Mouse (Mus musculus): ENCODE measurements around the gene Midn.
A peak's percentile ranks its signal among the peaks of the same experiment; 100 is the strongest.

Midn gene

DNA sequence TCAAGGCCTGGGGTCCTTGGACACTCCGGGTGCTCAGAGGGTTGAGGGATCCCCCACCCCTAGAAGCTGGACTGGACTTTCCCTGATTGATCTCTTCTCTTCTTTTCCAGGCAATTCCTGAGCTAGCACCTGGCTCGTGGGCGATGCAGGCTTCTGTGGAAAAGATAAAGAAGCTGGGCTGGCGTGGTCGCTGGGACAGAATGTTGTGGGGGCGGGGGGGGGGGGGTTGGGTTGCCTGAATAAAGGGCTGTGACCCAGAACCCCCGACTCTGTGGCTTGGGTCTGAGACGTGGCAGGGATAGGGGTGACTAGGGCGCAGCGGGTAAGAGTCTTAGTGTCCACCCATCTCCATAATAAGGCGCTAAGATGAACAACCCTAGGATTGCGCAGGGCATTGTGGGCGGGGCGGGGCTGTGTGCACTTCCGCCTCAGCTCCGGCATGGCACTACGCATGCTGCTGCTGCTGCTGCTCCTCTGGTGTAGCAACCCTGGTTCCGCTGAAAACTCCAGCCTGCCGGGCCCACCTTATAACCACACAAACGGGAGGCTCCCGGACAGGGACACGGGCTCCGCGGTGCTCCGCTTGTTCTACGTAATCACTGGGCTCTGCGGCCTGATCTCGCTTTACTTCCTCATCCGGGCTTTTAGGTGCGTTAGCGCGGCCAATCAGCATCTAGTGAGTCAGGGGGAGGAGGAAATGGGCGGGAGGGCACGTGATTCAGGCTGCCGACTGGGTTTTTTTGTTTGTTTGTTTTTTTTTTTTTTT lies 24.6 kb downstream of the Midn start, which contains the start of gene 1600002K03Rik:
Gene 1600002K03Rik (plus strand): TSS at position 418 of the 766 bp plus-strand sequence.
- DNase-seq = peak; percentile 94

DNA sequence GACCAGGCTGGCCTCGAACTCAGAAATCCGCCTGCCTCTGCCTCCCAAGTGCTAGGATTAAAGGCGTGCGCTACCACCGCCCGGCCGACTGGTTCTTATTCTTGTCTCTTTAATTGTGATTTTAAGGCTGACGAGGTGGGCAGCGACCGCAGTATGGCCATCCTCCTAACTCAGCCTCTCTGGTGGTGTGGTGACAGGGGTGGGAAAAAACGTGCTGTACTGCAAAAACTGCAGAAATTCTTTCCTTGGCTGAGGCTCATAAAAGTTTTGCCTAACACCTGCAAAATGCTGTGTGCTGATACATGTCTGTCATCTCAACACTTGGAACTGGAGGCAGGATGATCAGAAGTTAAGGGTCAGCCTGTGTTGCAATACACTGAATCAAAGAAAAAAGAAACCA lies 25.3 kb downstream of the Midn start:
- DNase-seq = no peak

DNA sequence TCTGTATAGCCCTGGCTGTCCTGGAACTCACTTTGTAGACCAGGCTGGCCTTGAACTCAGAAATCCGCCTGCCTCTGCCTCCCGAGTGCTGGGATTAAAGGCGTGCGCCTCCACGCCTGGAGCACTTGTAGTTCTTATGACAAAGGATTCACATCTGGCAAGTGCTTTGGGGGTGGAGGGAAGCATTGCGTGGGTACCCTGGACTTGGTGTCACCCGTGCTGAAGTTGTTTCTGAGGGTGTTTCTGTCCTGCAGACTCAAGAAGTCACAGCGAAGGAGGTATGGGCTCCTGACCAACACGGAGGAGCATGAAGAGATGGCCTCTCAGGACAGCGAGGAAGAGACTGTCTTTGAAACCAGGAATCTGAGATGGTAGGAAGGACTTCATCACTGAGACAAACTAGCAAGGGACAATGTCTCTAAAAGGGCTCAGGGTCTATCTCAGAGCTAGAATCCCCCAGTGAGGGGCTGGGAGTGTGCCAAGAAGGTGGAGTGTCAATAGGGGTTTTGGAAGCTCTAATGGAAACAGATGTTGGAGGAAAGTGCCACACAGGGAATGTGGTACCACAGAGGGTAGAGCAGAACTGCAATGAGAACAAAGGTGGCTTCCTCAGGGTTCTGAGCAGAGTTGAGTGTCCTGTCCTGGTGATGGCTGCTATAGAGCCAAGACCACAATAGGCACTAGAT lies 26.0 kb downstream of the Midn start:
- no peak for DNase-seq

DNA sequence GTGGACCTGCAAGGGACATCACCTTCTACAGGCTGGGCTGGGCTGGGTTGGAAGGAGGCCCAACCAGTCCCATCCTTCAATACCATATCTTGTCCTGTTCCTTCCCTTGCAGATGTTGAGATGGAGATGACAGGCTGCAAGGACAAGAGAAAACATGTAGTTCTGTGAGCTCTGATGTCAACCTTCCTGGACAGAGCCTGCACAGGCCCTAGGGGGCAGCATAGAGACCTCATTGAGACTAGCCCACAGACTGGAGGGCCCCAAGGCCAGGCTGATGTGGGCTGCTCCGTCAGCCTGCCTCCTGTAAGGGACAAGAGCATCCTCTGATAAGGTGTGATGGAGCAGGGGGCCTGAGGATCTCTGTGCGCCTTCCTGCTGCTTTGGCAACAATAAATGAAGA lies 26.6 kb downstream of the Midn start:
- DNase-seq = peak; percentile 80

DNA sequence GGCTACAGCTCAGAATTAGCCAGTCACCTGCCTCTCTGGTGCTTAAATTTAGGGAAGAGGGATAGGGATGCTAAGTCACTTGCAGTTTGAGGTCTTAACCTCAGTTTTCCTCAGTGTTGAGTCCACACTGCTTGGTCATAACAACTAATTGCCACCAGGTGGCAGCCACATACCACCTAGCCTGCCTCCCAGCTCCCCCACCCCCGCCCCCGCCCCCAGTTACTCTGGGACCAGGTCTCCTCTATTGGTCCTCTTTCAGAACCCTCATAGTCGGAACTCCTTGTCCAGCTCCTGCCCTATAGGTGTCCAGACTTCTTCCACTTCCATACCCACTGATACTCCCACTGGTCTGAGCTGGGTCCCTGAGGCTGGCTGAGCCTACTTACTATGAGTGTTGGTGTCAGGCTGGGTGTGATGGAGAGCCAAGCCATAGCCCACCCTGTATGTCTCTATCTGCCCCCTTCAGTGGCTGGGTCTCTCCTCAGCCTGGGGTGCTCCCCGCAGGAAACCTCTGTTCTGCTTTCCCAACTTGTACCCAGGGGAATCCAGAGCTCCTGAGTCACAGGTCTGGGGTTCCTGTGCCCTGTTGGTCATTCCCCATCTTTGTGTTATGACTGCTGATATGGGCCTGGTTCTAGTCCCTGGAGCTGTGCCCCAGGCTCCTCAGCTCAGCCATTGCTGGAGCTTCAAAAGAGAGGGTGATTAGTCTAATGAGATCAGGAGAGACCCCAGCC lies 27.6 kb downstream of the Midn start:
- DNase-seq = peak; percentile 64

DNA sequence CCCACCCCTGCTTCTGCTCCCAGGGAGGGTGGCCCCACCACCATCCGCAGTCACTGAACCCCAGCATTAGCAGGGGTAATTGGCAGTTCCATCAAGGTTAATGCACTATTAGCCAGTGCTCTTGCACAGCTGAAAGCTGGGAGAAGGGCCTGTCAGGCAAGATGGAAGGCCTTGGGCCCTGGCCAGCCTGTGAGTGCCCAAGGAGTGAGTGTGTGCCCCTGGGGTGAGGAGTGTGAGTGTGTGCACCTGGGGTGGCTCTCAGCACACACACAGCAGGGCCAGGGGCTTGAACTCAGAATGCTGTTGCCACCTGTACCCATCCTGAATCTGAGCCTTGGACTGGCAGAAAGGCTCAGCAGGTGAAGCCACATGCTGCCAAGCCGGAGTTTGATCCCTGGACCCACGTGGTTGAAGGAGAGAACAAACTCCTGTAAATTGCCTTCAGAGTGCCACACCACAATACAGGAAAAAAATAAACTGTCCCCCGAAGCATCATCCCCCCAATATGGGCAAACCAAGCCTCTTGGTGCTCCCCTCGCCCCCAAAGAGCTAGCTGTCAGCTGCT lies 28.3 kb downstream of the Midn start:
- no peak for DNase-seq

DNA sequence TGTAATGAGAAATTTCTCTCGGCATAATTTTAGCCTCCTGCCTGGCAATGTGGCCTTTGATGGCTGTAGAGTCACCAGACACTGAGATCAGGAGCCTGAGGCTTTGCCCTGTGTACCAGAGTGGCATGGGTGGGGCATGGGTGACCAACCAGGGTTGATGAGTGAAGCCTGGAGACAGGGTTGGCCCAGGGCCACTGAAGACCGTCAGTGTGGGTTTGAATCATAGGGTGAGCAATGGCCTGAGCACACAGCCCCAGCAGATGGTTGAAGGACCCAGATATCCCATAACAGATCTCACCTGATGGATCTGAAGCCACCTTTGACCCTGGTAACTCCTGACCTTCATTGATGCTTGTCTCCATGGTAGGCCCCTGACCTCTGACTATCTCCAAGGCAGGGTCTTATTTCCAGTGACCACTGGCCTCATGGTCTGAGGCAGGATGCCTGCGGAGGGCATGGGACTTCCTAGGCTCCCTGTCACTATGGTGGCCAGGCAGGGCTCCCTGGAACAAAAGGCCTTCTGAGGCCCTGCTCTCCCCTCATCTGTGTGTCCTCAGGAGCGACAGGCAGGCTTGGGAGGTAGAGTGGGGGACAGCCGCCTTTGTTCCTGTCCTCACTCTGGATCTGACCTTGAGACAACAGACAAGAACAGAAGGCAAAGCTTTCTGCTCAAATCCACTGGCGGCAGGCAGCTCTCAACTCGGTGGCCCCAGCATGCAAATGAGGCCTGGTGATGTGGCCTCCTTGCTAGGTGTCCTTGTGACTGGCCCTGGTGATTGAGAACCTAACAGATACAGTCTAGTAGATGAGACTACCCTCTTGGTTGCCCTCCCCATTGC lies 29.6 kb downstream of the Midn start:
- DNase-seq = no peak

DNA sequence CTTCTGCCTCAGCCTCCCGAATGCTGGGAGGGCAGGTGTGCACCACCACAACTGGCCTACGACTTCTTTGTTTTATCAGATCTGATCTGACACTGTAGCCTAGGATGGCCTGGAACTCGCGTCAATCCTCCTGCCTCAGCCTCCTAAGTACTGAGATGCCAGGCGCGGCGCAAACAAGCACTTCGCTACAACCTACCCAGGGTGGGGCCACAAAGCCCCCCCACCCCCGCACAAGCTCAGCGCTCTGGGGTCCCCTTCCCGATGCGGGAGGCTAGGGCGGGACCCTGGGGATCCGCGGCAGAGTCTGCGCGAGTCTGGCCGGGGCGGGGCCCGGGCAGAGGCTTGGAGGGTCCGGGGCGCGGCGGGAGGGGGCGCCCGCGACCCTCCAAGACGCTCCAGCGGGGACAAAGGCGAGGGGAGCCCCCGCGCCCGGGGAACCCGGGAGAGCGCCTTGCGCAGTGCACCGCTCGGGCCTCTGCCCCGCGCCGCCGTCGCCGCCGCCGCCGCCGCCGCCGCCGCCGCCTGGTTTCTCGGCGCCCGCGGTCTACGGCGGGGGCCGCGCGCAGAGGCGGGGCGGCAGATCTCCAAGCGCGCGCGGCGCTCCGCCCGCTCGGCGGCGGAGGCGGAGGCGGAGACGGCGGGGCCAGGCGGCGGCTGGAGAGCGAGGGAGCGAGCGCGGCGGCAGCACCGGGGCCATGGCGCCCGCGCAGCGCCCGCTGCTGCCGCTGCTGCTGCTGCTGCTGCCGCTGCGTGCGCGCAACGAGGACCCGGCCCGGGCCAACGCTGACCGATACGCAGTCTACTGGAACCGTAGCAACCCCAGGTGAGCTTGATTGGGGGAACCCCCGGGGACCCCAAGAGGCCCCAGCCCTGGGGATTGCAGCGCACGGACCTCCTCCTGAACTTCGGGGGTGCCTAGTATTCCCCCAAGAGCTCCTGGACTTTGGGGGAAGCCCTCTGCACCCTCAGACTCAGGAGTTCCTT lies 31.3 kb downstream of the Midn start, which contains the start of gene Efna2:
Gene Efna2 (plus strand): TSS at position 415 of the 984 bp plus-strand sequence.
- DNase-seq = peak; percentile 92

DNA sequence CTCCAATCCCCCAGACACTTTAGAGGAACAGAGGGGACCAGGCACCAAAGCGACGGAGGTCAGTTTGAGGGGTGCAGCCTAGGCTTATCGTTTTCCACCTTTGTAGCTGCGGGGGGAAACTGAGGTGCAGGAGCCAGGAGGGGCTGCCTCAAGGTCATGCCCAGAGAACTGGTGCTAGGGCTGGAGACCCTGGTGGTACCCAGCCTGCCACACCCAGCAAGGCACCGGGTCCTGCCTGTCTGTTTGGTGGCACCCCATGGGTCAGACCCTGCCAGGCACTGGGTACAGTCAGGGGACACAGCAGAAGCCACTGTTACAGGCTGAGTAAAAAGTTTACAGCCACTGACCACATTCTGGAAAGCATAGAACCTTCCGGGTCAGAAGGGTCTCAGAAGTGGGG lies 32.2 kb downstream of the Midn start:
- no peak for DNase-seq

DNA sequence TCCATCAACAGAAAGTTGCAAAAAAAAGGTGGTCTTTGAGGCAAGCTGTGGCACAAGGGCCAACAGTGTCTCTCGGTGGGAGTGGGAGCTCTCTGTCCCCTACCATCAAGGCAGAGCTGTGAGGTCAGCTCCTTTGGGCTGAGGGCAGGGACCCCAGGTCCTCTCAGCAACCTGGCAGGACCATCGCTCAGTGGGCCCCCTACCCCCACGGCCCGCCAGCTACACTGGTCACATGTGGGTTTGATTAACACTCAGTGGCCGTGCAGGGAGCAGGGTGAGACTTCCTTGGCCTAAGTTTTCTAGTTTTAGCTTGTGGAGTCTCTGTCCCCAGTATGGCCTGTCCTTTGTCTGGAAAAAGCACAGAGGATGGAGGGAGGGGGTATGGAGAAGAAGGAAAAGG lies 32.8 kb downstream of the Midn start:
- DNase-seq = no peak

DNA sequence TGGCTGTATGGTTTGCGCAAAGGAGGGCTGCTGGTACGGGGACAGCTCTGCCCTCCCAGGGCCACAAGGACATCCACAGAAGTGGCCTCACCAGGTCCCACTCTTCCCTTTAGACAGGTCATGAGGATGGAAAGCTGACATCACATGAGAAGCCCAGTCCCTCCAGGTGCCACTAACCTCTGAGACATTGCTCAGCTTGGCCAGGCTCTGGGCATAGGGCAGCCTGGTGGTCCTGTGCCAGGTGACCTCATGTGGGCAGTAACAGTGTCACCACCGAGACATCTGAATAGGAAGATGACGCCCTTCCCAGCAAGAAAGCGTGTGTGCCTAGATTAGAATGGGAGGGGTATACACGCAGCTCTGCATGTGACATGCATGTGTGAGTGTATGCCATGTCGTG lies 34.5 kb downstream of the Midn start:
- DNase-seq = no peak

DNA sequence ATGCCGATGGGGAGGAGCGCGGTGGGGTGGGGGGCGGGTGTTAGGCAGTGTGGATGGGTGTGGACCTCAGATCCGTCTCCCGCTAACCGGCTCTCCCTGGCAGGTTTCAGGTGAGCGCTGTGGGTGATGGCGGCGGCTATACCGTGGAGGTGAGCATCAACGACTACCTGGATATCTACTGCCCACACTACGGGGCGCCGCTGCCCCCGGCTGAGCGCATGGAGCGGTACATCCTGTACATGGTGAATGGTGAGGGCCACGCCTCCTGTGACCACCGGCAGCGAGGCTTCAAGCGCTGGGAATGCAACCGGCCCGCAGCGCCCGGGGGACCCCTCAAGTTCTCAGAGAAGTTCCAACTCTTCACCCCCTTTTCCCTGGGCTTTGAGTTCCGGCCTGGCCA lies 38.6 kb downstream of the Midn start:
- DNase-seq = no peak

DNA sequence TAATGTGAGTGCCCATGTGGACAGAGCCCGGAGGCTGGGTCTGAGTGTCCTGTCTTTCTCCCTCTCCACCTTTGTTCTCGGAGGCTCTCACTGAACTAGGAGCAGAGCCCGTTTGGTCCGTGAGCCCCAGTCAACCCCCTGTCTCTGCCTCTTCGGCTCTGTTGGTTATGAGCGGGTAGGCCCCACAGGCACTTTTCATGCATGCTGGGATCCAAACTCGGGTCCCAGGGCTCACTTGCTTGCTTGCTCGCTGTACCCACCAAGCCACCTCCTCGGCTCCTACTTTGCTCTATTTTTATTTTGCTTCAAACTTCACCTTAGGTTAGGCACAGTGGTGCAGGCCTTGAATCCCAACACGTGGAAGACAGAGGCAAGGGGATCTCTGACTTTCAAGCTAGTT lies 39.7 kb downstream of the Midn start:
- DNase-seq = no peak

DNA sequence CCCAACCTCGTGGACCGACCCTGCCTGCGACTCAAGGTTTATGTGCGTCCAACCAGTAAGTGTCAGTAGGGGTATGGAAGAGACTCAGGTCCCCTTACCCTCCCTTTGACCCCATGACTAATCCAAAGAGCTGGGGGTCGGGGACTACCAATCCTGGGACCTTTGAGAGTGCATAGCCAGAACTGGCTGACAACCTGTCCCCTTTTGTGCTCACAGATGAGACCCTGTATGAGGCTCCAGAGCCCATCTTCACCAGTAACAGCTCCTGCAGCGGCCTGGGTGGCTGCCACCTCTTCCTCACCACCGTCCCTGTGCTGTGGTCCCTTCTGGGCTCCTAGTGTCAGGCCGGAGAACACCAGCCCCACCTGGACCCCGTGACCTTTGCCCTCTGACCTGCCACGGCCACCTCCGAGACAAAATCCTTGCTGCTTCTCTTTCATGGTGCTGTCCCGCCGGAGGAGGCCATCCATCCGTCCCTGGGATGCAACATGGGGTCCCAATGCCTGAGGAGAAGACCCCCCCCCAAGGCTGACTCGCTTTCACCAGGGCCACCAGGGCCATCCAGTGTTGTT lies 40.5 kb downstream of the Midn start:
- no peak for DNase-seq

DNA sequence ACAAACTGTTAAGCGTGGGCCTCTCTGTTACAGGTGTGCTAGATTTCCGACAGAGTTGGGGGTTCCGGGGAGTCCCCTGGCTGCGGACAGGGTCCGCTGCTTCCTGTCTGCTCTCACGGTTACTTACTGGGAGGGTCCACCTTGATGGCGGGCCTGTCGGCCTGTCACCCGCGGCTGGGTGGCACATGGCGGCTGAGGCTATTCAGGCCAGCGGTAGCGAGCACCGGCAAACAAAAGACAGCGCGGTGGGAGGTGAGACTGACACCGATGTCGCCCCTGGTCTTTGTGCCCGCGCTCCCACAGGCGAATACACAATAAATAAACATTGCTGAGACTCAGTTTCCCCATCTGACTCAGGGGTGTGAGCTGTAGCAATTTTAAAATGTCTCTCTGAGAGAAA lies 41.9 kb downstream of the Midn start:
- peak; percentile 66 for DNase-seq

DNA sequence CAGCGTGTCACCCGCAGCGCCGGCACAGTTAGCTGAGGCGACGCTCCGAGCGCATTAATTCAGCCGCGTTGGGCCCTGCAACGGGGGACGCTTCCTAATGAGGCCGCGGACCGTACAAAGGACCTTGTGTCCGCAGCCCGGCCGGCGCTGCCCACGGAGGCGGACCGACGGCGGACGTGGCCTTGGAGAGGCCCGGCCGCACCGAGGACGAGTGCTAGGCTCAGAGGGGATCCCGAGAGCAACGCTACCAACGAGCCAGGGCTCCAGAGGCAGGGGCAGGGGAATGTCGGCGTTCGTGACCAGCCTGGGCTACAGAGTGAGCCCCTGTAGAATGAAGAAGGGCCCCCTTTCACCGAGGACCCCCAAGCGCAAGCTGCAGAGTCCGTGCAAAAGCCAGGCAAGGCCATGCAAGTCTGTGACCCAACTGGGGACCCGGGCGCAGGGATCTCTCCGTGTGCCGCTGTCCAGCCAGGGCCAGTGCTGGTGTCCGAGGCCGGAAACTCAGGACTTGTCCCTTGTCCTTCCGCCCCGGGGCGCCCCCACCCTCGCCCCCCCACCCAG lies 42.5 kb downstream of the Midn start:
- peak; percentile 79 for DNase-seq

DNA sequence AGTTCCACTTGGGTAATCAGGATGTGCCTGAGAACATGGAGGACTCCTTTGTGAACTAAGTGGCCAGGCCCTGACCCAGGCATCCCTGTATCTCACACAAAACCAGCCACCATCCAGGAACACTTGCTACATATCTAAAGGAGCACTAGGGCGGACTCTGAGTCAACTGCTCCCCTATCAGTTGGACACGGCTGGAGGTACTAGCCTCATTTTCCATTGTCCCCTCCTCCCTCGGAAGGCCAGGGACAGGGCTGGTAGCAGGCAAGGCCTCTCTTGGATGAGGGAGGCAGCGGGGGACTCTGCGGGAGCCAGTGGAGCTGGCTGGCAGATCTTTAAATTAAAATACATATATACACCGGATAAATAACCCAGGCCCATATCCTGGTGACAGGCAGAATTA lies 45.9 kb downstream of the Midn start:
- DNase-seq = no peak

DNA sequence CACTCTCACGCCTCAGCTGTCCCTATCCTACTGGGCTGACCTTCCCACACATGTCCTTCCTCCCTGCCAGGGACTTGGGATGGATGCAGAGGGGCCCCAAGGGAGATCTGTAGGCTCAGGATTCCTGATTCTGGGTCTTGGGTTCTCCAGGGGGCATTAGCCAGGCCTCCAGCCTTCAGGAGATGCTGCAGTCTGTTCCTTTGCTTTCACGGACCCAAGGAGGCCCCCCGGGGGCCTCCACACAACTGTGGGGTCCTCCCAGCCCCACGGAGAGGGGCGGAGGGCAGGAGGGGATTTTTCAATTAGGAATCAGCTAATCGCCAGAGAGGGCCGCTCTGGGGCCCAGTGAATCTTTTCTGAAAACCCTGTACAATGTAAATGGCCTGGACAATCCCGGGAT lies 46.4 kb downstream of the Midn start:
- no peak for DNase-seq

DNA sequence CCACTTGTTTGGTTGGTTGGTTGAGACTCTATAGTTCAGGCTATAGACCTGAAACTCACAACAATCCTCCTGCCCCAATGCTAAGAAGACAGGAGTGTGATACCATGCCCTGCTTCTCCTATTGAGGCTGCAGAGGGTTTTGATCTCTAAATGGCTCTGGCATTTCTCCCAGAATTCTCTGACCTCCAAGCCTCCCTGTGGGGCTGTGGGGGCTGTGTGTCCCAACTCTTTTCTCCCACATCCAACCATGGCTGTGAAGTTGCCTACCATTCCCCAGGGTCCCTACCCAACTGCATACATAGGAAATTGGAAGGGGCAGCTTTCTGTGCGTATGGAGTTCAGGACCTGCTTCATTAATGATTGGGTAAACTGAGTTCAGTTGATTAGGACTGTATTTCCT lies 48.1 kb downstream of the Midn start:
- no peak for DNase-seq

DNA sequence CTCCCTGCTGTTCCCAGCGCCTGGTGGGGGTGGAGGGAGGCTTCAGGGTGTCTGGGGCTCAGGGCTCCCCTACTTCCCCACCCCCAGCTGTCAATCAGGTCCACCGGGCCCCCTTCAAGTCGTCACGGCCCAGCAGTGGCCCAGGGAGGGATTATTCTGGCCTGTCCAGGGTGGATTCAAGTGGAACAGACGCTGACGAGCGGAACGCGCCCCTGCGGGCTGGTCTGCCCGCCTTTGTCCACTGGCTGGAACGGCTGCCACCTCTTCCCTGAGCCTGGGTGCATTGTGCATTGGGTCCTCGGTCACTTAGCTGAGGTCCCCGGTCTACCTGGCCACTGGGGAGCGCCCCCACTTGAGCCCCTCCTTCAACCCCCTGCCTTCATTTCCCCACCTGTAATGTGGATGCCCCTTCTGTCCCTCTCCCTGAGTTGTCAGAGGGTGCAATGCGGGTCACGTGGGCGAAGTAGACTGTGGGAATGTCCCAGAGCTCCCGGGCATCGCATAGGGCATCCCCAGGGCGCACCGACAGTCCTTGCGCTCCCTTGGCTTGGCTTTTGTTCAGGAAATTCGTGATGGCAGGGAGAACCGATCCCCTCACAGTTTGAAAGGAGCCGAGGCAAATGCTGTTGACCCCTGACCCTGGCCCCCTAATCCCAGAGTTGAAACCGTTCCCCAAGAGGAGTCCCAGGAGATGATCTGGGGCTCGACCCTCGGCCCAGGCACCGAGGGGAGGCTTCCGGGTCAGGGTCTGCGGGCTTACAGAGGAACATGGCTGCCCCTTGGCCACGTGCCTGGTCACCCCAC lies 48.9 kb downstream of the Midn start:
- DNase-seq = no peak
